Mouse (Mus musculus): Measurements from ENCODE around the gene Tnrc6c. TPM values are rescaled to one million over a fixed set of nuclear protein-coding genes. Genes with fewer than 3 reads are reported as not detected.
"Not testable (repeated sequence)": the region's sequence is repeated elsewhere in the genome, so short reads cannot be mapped to it uniquely, and the experiment has no call there.

The Tnrc6c gene
- total RNA-seq, 2 experiments from 2014 or later, result 47.7 to 65.3 TPM

DNA sequence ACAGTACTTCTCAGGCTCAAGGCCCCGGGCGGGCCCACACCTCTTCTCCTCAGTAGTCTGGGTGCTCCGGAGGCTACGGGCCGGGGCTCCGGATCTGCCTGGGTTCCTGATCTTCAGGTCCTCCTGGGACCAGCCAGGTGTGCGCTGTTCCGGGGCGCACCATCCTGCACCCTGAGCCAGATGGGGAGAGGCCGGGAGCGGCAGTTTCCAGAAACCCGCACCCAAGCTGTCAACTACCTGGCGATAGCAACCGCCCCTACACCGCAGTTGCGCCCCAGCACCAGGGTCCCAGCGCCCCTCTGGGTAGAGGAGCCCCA, 126.1 kb downstream of the Tnrc6c start:
- intact Hi-C loops (cut with DNase I), result loop anchor here (5.0 kb wide), 1 partner anchor 73 kb away; no protein-coding TSS in a partner anchor
- no peak for DNase-seq (ENCODE audit: low spot score in 2 of 2)

DNA sequence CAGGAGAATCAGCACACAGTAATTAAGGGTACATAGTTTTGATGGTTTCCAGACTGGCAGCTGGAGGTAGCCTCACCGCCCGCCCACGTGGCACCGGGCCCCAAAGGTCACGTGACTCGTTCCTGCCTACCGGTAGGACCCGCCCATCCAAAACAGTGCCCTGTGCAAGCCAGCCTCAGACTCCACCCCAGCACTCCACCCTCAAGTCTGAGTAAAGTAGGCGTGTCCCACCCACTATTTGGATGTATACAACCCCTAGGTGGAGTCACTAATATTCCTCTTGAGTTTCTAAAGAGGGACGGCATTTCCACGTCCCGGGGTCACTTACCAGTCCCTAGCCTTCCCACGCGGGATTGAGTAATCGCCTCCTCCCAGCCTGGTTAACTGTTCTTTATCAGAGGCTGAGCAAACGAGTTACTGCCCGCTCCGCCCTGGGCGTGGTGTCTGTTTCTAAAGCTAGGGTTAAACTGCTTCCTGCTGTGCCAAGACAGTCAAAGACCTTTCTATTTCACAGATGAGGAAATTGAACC, 126.6 kb downstream of the Tnrc6c start:
- intact Hi-C loops (cut with DNase I), result loop anchor here (5.0 kb wide), 1 partner anchor 73 kb away; no protein-coding TSS in a partner anchor
- DNase-seq (ENCODE audit: low spot score in 2 of 2), result no peak

DNA sequence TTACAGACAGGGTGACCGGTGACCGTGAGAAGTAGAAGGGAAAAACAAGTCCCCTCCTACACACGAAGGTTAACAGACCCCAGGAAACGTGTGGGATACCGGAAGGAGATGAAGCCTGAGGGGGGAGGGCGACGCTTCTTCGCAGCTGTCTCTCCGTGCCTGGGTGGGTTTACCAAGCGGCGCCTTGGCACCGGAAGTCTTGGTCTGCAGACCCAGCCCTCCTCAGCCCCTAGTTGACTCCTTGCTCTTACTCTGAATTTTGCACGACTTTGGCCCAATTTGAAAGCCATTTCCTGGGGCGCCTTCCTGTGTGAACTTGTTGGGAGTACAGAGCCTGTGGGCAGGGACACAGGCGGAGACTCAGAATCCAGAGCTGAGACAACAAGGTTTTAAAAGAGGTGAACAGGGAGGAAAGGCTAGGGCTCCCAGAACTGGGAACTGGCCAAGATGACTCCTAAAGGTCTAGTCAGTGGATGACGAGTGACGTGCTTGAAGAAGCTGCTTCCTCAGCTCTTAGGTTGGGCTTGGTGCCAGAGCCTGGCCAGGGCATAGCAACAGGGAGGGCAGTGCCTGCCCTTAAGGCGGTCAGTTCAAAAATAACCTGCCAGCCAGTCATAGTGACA, 127.2 kb downstream of the Tnrc6c start:
- DNase-seq (ENCODE audit: low spot score in 2 of 2), result no peak

DNA sequence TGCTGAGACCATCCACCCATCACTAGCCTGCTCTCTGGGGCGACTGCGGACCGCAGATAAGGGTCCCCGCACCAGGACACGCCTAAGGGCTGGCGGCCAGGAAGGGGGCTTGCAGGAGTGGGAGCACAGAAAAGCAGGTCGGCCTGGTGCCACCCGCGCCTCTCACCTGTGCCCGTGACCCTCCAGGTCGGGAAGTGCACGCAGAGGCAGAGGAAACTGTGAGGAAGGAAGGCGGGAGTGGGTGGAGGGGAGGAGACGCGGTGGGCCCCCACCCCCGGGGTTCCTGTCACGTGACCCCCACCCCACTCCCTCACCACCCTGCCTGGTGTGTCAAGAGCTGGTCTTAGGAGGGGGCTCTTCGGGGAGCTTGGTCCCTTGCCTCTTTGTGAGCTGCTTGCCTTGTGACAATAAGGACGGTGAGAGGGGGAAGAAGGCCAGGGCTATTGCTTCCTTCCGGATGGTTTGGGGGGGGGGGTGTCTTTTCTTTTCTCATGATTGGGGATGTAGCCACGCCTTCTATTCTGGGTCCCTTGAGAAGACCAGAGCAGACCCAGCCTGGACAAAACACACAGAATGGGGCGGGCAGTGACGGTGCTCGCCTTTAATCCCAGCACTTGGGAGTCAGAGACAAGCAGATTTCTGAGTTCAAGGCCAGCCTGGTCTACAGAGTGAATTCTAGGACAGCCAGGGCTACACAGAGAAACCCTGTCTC, 128.1 kb downstream of the Tnrc6c start, which contains the start of the genes Tmc8 and Tmc6:
TSS of gene Tmc8 (plus strand) at position 84 of the 712 bp plus-strand sequence.
TSS of gene Tmc6 (minus strand) at position 206 of the 712 bp plus-strand sequence.
- intact Hi-C loops (cut with DNase I), result loop anchor here (5.0 kb wide), 1 partner anchor 75 kb away; no protein-coding TSS in a partner anchor
- no peak for DNase-seq (ENCODE audit: low spot score in 2 of 2)

More for the DNA sequence above, 127.2 kb downstream of the Tnrc6c start:
- intact Hi-C loops (cut with DNase I), result loop anchor here (5.0 kb wide), 1 partner anchor 74 kb away; no protein-coding TSS in a partner anchor

DNA sequence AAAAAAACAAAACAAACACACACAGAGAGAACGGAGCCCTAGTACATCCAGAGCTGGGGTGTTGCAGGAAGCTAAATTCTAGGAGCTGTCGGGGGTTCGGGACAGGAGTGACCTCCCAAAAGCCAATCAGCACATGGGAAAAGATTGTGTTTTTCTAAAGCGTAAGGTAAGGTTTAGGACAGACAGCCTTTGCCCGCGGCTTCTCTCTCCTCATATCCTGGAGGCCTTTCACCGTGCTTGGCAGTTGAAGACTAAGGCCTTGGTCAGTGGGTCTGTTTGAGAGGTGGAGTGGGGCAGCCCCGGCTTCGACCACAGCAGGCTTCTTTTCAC, 128.6 kb downstream of the Tnrc6c start:
- intact Hi-C loops (cut with DNase I), result loop anchor here (5.0 kb wide), 1 partner anchor 75 kb away; no protein-coding TSS in a partner anchor
- DNase-seq (ENCODE audit: low spot score in 2 of 2), result no peak

DNA sequence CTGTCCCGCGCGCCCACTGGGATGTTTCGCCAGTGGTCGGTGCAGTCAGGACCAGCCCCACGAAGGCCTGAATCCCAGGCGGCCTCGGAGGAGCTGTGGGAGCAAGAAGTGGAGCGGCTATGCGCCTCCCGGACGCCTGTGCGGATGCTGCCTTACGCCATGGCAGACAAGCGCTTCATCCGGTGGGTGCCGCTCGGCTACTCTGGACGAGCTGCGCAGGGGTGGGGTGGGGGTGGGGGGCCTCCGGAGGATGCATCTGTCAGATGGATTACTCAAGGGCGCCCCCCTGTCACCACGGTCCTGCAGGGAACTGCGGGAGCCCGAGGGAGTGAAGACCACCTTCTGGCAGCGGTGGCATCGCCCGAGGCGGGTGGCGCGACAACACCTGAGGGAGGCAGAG, 129.0 kb downstream of the Tnrc6c start:
- intact Hi-C loops (cut with DNase I), result loop anchor here (5.0 kb wide), 1 partner anchor 76 kb away; no protein-coding TSS in a partner anchor
- no peak for DNase-seq (ENCODE audit: low spot score in 2 of 2)

DNA sequence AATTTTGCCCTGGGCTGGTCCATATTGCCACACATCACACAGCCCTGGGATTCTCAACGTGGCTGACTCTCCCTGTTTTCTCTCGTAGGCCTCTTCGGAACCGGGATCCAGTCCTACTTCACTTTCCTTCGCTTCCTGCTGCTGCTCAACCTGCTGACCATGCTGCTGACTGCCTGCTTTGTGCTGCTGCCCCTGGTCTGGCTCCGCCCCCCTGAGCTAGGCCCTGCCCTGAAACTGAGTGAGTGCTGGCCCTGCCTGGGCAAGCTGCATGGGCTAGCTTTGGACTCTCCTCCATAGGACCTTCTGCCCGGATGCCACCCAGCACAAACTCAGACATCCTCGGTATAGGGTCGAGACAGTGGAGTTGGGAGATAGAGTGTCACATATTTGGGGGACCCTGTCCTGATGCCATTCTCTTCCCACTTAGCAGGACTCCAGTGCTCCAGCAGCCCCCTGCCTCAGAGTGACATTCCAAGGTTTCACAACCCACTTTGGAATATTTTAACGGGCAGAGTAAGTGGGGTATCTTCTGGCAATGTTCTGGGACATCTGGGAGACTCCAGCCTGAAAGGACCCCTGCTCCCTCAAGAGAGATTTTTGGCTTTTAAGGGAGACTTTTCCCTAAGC, 129.7 kb downstream of the Tnrc6c start:
- intact Hi-C loops (cut with DNase I), result loop anchor here (5.0 kb wide), 1 partner anchor 76 kb away; no protein-coding TSS in a partner anchor
- no peak for DNase-seq (ENCODE audit: low spot score in 2 of 2)

DNA sequence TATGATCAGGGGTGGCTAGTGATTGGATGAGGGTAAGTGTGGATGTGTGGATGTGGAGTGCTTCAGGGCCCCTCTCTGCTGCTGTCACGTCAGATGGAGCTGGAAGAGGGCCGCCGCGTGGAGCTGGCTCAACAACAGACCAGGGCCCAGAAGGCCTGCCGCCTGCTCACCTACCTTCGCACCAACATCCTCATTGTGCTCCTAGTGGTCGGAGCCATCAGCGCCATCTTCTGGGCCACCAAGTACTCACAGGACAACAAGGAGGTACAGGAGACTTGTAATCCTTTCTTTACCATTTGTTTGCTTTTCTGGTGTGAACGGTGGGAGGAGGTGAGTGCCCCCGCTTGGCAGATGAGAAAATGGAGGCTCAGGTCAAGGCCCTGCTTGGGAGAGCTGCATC, 132.2 kb downstream of the Tnrc6c start:
- intact Hi-C loops (cut with DNase I), result no loop called here
- no peak for DNase-seq (ENCODE audit: low spot score in 2 of 2)

DNA sequence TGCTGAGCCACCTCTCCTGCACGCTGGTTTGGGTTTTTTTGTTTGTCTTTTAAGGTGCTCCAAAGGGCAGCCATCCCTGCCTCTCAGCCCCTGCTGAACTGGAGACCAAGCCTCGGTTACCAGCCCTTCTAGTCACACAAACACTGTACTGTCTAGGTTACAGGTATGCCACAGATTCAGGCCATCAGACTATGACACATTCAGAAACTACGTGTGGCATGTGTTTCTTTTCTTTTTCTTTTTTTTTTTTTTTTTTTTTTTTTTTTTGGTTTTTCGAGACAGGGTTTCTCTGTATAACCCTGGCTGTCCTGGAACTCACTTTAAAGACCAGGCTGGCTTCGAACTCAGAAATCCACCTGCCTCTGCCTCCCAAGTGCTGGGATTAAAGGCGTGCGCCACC, 134.4 kb downstream of the Tnrc6c start:
- DNase-seq (ENCODE audit: low spot score in 2 of 2); intact Hi-C loops (cut with DNase I): not testable (repeated sequence)

DNA sequence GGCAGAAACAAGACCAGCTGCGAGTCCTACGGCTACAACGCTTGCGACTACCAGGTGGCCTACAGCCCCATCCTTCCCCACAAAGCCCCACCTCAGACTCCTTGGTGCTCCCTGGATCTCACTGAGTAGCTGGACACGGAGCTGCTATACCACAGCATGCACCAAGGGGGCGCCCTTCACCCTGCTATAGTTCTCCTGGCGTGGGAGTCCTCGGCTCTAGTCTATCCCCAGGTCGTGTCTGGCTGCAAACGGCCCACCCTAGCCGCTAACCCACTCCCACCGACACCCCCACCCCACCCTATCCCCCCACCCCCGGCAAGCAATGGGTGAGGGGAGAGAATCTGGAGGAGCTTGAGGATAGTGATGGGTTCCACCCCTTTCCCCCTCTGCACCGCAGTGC, 136.2 kb downstream of the Tnrc6c start:
- intact Hi-C loops (cut with DNase I), result loop anchor here (5.0 kb wide), 1 partner anchor 37 kb away; the partner anchor contains the start of genes Afmid and Tk1
- no peak for DNase-seq (ENCODE audit: low spot score in 2 of 2)

DNA sequence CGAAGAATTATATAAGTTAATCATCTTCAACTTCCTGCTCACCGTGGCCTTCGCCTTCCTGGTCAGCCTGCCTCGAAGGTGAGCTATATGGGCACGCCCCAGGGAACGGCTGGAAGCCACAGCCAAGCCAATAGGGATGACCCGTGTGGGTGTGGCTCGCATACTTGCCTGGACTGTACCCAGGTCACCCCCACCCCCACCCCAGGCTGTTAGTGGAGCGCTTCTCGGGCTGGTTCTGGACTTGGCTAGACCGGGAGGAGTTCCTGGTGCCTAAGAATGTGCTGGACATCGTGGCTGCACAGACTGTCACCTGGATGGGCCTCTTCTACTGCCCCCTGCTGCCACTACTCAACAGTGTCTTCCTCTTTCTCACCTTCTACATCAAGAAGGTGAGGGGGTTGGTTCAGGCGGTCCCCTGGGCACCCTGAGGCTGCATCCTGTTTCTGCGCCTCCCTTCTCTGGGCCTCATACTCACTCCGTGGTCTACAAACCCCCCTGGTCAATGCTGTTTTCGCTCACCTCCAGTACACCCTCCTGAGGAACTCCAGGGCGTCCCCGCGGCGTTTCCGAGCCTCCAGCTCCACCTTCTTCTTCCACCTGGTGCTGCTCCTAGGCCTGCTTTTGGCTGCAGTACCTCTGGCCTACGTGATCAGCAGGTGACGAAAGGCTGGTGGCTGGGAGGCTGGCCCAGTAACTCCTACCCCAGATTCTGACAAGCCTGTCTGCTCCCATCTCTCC, 136.8 kb downstream of the Tnrc6c start:
- intact Hi-C loops (cut with DNase I), result loop anchor here (5.0 kb wide), 1 partner anchor 36 kb away; the partner anchor contains the start of genes Afmid and Tk1

DNA sequence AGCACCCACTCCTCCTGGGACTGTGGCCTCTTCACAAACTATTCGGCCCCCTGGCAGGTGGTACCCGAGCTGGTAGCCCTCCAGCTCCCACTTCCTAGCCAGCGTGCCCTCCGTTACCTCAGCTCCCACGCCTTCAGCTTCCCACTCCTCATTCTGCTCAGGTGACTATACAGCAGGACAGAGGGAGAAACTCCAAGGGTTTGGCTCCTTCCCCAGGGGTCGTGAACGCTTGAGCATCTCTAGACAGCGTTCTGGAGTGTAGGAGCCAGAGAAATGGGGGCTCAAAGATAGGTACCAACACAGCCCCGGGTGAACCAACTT, 137.3 kb downstream of the Tnrc6c start:
- DNase-seq (ENCODE audit: low spot score in 2 of 2), result no peak
- intact Hi-C loops (cut with DNase I), result loop anchor here (5.0 kb wide), 1 partner anchor 36 kb away; the partner anchor contains the start of genes Afmid and Tk1

More for the DNA sequence above, 136.8 kb downstream of the Tnrc6c start:
- DNase-seq (ENCODE audit: low spot score in 2 of 2), result no peak

DNA sequence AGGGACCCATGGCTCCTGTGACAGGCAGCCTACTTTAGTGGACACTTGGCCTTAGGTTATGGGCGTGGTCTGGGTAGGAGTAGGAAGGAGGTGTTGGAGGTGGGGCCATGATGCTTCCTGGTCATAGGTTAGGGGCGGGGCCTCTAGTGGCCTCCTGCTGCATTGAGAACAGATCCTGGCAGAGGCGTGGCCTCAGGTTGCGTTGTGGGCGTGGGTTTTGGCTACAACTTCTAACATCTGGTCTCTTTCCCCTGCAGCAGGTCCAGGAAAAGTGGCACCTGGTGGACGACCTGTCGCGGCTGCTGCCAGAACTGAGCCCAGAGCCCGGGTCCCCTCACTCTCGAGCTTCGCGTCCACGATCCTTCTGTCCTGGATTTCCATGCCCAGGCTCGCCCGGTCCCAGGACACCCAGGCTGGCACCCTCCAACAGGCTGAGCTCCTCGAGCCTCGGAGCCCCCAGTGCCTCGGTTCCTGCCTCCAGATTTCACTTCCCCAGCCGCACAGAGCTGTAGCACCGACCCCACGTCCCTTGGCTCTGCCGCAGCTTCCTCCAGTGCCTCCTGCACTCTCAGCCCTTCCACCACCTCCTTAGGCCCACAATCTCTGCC, 138.3 kb downstream of the Tnrc6c start:
- intact Hi-C loops (cut with DNase I), result loop anchor here (5.0 kb wide), 1 partner anchor 35 kb away; the partner anchor contains the start of genes Afmid and Tk1
- no peak for DNase-seq (ENCODE audit: low spot score in 2 of 2)

DNA sequence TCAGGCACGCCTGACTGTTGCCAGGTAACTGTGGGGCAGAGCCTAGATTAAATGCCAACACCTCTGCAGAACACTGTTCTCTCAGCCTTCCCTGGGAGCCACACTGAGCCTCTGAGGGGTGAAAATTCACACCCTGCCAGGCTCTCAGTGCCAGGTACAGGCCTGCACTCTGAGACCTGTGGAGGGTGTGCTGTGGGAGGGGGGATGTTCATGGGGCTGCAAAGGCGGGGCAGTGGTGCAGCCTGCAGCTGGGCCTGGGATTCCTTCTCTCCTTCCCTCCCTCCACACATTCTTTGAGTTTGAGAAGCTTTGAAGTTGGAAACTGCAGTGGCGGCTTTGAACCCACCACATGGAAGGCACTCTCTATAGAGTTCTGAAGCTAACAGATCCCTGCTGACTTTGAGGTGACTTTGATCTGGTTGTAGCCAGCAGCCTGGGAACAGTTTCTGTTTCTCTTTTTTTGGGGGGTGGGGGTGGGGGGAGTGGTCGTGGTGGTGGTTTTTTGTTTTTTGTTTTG, 140.0 kb downstream of the Tnrc6c start:
- intact Hi-C loops (cut with DNase I), result loop anchor here (5.0 kb wide), 1 partner anchor 33 kb away; the partner anchor contains the start of genes Afmid and Tk1
- DNase-seq (ENCODE audit: low spot score in 2 of 2), result no peak

DNA sequence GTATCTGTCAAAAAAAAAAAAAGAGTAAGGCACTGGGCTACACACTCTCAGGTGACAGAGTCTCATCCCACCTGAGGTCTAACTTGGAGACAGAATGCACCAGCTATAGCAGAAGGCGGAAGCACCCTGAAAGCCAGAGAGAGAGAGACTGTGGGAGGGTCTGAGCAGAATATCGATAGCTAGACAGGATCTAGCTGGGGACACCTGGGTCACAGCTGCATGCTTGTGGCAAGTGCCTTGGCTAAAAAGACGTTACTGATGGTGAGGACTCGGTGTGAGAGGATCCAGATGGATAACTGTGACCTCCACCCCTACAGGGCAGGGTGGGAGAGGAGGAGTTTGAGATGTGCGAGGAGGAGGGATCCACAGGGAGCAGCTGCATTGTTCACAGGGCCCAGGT, 142.9 kb downstream of the Tnrc6c start:
- intact Hi-C loops (cut with DNase I), result no loop called here
- no peak for DNase-seq (ENCODE audit: low spot score in 2 of 2)

DNA sequence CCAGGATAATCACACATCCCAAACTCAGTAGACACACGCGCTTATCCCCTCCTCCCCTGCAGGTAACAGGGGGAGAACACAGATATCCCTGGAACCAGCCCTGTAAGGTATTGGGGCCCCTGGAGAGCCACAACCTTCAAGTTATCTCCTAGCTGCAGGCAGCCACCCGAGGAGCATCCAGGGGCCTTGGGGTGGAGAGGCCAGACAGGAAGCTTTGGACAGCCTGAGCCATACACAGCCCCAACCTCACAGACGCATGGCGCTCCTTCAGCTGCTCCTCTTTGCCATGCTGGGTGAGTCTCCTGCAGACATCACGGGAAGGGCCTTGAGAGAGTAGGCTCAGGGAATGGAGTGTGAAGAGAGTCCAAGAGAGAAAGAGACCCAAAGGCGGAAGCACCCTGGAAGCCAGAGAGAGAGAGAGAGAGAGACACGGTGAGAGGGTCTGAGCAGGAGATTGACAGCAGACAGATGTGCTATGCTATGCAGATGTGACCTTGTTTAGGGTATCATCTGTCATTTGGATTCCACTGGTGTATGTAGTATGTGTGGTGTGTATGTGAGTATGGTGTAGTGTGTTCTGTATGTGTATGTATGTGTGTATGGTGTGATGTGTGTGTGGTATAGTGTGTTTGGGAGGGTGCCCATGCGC, 143.5 kb downstream of the Tnrc6c start, which contains the start of gene 6030468B19Rik:
TSS of gene 6030468B19Rik (plus strand) at position 150 of the 649 bp plus-strand sequence.
- DNase-seq (ENCODE audit: low spot score in 2 of 2), result no peak
- intact Hi-C loops (cut with DNase I), result no loop called here

DNA sequence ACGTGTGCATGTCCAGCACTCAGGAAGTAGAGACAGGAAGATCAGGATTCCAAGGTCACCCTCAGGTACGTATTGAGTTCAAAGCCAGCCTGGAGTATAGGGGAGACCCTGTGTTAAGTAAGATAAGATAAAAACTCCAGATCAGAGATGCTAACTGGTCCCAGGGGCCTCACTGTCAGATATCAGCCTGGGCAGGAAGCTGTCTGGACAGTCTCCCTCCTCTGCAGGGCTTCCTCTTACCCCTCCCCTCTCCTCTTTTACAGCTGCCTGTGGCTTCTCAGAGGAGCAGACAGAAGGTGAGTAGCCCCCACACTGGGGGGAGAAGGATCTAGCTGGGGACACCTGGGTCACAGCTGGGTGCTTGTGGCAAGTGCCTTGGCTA, 144.1 kb downstream of the Tnrc6c start:
- DNase-seq (ENCODE audit: low spot score in 2 of 2), result no peak
- intact Hi-C loops (cut with DNase I), result no loop called here

DNA sequence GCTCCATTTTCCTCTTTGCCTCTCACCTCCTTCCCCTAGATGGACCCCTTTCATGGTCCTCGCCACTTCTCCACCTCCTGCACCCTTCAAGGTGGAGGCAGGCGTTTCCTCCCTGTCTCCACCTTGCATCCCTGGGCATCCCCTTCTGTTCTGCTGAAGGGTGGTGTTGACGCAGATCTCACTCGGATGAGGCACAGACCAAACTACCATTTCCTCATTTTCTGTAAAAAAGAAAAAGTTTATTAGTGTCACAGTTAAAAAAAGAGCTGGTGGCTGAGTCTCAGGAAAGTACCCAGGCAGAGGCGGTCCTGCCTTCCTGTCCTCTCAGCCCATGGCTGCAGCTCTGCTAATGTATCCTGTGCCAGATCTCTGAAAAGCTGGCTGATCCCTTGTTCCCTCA, 145.1 kb downstream of the Tnrc6c start:
- DNase-seq (ENCODE audit: low spot score in 2 of 2), result no peak
- intact Hi-C loops (cut with DNase I), result no loop called here

Measured in left cerebral cortex, postnatal 36 days (tissue).